Mouse (Mus musculus): ENCODE data around the gene Slc12a4. TPM values are rescaled to one million over a fixed set of nuclear protein-coding genes. Genes with fewer than 3 reads are reported as not detected.
A peak's percentile ranks its signal among the peaks of the same experiment; 100 is the strongest.
"Not testable (repeated sequence)": the region's sequence is repeated elsewhere in the genome, so short reads cannot be mapped to it uniquely, and the experiment has no call there.

Slc12a4 gene
- total RNA-seq (2022) = 10 to 100 TPM; 19.4 to 24.7 (median 22.1) TPM

DNA sequence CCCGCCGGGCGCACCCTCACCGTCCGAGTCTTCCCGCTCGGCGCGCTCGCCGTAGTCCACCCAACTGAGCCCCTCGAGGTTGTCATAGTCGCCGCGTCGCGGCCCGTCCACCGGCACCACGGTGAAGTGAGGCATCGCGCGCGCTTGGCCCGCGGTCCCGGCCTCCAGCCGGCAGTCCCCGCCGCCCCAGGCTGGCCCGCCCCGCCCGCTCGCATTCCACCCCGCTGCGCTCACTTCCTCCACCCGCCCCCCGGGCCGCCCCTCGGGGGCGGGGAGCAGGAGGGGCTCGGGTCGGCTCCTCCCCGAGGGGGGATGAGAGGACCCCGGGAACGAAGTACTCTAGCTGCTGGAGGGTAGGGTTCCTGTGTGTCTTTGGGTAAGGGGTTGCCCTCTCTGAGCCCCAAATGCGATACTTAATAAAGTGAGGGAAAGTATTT, at the start of gene Slc12a4:
Slc12a4 (minus strand) TSS at position 193 of the 437 bp plus-strand sequence.
- no peak for DNase-seq (ENCODE audit: low spot score in 2 of 2)

DNA sequence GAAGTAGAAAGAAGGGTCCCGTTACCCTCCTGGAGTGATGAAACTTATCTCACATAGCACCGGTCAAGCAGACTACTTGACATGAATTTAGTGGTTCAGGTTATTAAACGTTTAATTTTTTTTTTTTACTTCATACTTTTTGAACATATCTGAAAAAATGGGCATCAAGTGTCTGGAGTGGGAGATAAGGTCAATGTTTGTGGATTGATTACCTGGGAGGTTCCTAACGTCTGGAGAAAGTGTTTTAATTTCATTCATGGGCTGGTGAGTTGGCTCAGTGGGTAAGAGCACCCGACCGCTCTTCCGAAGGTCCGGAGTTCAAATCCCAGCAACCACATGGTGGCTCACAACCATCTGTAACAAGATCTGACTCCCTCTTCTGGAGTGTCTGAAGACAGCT, 46.3 kb upstream of the Slc12a4 start:
- DNase-seq (ENCODE audit: low spot score in 2 of 2) = not testable (repeated sequence)

DNA sequence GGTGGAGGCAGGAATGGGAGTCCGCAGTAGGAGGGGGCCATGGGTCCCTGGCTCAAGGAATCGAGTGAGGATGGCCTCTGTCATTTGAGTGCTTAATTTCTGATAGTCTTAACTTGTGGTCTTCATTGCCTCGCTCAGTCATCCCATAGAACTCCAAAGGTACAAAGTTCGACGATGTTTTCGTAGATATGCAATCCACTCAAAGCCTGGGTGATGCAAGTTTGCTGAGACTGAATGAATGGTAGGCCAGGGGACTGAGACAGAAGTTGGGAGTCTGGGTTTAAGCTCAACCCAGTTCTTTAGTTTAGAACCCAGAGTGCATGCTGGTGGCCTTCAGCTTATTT, 45.7 kb upstream of the Slc12a4 start, which contains the start of gene Ddx28:
Ddx28 (minus strand) TSS at position 240 of the 344 bp plus-strand sequence.
- DNase-seq (ENCODE audit: low spot score in 2 of 2) = no peak

DNA sequence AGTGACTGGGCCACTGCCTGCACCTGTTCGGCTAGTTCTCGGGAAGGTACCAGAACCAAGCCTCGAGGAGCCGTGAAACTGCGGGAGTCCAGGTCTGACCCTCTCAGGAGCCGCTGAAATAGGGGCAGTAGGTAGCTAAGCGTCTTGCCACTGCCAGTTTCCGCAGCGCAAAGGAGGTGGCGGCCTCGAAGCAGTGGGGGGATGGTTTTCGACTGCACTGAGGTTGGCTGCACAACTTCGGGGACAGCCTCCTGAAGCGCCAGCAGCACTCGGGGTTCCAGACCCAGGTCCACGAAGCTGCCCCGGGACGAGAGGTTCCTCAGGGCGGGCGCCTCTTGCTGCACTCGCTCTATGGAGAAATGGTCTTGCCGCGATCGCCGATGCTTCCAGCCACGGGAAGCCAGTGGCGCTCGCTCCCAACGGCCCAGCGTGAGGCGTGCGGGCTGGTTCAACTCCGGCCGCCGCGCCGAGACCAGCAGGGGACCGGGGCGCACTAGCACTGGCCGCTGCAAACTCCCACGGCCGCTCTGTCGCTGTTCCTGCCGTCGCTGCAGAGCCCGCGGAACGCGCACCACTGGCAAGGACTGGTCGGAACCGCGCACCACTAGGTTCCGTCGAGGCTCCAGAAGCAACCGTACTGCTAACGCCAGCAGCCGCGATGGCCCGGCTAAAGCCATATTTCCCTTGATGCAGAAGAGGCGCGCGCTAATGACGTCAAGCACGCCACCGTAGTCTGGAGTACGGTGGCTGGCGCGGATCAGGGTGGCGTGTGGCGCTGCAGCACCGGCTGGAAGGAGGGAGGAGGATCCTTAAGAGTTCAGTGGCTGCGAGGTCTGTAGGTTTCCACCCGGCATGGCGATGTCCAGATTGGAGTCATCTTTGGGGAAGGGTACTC, 45.1 kb upstream of the Slc12a4 start:
- DNase-seq (ENCODE audit: low spot score in 2 of 2) = peak; percentile 88 to 92

DNA sequence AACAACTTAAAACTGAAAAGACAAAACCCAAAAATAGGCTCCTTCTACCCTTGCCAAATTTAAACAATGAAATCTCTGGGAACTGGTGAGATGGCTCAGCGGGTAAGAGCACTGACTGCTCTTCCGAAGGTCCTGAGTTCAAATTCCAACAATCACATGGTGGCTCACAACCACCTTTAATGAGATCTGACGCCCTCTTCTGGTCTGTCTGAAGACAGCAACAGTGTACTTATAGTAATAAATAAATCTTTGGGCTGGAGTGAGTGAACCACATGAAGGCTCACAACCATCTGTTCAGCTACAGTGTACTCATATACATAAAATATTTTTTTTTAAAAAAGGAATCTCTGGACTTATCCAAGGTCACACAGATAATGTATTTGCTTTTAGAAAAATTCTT, 42.0 kb upstream of the Slc12a4 start:
- DNase-seq (ENCODE audit: low spot score in 2 of 2) = not testable (repeated sequence)

DNA sequence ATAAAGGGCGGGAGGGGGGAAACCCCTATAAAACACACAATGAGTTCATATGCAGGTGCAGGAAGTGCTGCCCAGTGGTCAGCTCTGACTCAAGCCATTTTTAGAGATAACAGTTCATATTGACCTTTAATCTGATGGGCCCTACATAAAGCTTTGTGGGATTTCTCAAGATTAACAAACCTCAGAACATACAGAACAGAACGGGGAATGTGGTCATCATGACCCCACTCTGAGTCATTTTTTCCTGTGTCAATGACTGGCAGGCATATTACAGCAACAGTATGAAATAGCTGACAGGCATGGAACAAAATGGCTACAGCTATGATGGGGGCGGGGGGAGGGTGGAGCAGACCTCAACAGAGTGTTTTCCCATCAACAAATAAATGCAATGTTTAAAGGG, 41.2 kb upstream of the Slc12a4 start:
- no peak for DNase-seq (ENCODE audit: low spot score in 2 of 2)

DNA sequence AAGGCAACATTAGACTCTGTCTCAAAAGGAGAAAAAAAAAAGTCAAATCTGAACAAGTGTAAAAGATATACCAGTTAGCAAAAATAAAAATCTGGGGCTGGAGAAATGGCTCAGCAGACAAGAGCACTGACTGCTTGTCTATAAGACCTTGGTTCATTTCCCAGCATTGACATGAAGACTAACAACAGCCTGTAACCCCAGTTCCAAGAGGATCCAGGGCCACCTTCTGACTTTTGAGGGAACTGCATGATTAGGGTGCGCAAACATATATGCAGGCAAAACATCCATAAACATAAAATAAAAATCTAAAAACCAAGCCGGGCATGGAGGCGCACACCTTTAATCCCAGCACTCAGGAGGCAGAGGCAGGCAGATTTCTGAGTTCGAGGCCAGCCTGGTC, 40.5 kb upstream of the Slc12a4 start:
- no peak for DNase-seq (ENCODE audit: low spot score in 2 of 2)

DNA sequence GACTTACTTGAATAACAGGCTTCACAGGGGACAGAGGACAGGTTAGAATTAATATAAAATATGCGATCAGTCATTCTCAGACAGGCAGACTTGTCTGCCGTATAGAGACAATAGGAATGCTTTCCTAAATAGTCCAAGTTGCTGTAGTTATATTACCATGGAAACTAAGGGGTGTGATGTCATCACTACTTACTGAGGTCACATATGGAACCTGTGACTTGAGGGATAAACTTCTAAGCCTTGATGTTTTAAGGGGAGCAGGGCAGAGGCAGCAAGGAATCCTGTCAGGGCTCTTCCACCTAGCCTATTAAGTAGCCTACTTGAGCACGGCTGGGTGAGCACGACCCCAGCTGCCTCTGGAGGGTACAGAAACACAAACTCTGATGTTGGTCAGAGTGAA, 40.0 kb upstream of the Slc12a4 start, which contains the start of gene Dpep2nb:
Dpep2nb (minus strand) TSS at position 101 of the 400 bp plus-strand sequence.
- DNase-seq (ENCODE audit: low spot score in 2 of 2) = no peak

DNA sequence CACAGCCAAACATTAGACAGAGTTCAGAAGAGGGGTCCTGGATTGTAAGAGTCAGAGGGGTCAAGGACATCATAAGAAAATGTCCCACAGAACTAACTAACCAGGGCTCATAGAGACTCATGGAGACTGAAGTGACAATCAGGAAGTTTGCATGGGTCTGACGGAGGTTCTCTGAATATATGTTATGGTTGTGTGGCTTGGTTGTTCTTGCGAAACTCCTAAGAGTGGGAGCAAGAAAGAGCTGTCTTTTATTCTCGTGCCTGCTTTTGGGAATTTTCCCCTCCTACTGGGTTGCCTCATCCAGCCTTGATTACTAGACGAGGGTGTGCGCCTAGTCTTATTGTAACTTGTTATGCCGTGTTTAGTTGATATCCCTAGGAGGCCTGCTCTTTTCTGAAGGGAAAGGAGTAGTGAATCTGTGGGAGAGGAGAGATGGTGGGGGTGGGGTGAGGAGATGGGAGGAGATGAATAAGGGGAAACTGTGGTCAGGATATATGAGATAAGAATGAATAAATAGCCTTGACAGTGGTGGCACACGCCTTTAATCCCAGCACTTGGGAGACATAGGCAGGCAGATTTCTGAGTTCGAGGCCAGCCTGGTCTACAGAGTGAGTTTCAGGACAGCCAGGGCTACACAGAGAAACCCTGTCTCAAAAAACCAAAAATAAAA, 38.8 kb upstream of the Slc12a4 start:
- no peak for DNase-seq (ENCODE audit: low spot score in 2 of 2)

DNA sequence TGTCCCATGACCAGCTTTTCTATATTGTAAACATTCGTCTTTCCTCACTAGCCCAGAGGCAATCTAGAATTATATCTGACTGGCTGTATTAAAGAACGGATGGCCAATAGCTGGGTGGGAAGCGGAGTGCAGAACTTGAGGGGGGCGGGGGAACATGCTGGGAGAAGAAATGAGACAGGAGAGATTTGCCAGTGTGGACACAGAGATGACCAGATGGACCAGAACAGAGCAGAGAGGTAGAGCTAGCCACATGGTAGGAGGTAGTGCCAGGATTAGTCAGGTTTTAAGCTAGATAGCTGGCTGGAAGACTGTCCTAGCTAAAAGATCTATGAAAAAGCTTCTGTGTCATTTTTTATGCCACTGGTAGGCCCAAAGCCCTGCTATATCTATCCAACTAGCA, 36.0 kb upstream of the Slc12a4 start:
- DNase-seq (ENCODE audit: low spot score in 2 of 2) = no peak

DNA sequence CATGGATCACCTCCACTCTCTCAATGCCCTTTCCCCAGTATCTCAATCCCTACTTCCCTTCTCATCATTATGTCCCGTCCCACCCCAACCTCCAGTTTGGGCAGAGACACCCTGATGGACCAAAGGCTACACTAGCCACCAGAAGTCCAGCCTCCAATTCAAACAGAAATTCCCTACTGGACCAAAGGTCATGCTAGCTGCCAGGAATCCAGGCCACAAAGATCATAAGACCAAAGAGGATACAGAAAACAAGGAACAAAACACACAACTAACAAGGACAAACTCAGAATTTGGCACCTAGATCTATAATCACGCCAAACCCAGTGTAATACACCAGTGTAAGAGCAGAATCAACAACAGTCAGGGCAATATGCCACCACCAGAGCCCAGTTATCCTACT, 33.1 kb upstream of the Slc12a4 start:
- DNase-seq (ENCODE audit: low spot score in 2 of 2) = no peak

DNA sequence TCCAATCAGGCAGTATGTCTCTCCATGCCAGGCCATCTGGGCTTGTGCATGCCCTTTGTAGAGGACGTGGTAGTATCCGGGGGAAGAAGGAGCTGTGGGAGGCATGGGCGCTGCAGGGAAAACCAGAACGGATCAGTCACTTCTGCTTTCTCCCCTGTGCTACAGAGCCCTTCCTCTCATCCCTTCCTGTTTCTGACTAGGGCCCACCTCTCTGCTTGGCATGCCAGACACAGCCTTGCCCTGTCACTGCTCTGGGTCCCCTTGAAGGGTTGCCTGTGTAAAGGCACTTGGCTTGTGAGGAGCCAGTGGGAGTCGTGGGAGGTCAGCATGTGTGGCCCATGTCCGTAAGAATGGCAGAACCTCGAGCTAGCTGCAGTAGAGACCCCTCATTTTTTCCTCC, 30.5 kb upstream of the Slc12a4 start:
- no peak for DNase-seq (ENCODE audit: low spot score in 2 of 2)

DNA sequence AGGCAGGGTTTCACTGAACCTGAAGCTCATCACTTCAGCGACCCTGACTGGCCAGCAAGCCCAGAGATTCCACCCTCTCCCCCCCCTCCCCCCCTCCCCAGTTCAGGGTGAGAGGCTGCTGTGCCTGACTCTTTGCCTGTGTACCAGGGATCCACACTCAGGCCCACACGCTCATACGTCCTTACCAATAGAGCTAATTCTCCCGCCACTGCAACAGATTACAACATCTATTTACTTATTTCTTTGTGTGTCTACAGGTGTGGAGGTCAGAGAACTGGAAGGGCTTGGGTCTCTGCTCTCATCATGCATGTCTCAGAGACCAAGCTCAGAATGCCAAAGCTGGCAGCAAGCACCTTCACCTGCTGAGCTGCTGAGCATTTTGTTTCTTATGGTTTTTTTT, 27.3 kb upstream of the Slc12a4 start:
- no peak for DNase-seq (ENCODE audit: low spot score in 2 of 2)

DNA sequence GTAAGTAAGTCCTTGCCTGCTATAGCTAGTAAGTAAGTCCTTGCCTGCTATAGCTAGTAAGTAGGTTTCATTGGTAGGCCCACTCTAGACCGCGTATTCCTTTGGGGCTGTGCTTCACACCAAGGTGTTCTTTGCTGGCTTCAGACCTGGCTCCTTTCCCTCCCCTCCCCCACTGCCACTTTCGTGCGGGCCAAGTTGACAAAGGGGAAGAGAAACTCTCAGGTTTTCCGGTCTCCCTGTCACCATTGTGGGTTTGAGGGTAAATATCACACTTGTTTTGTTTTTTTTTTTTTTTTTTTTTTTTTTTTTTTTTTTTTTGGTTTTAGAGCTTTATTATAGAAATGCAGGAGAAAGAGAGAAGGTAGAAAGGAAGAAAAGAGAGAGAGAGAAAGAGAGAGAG, 26.6 kb upstream of the Slc12a4 start:
- DNase-seq (ENCODE audit: low spot score in 2 of 2) = no peak

DNA sequence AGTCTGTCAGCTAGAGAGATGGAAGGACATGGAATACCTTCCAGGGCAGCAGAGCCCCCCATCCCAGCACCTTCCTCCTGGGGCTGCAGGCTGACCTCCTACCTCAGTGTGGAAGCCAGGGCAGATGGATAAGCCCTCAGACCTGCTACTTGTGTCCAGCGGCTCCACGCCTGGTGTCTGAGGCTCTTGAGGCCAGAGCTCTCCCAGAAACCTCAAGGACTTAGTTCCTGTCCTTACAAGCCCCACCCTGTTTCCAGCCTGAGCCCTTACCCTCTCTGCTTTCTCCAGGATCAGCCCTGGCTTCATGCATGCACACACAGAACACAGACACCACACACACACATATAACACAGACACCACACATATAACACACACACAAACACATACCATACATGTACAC, 25.6 kb upstream of the Slc12a4 start:
- no peak for DNase-seq (ENCODE audit: low spot score in 2 of 2)

DNA sequence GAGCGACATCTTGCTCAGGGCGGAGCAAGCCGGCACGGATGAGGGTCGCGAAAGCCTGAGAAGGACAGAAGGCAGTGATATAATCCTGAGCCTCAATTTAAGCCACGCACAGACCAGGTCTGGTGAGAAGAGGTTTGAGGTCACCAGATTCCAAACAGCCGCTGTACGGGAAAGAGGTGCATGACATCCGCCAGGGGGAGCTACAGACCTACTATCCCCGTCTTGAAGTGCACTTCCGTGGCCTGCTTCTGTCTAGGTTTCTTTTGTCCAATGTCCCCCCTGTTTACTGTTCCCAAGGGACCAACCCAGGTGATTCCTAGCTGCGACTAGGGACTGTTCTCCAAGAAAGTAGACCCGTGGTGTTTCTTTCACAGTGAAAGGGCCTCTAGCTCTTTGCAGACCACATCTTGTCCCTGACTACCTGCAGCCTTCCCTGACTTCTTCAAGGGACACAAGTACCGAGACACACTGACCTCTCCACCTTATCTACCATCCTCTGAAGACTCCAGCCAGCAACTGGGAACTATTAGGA, 25.0 kb upstream of the Slc12a4 start, which contains the start of gene Dus2:
Dus2 (plus strand) TSS at position 482 of the 532 bp plus-strand sequence.
- DNase-seq (ENCODE audit: low spot score in 2 of 2) = peak; percentile 37 to 65

DNA sequence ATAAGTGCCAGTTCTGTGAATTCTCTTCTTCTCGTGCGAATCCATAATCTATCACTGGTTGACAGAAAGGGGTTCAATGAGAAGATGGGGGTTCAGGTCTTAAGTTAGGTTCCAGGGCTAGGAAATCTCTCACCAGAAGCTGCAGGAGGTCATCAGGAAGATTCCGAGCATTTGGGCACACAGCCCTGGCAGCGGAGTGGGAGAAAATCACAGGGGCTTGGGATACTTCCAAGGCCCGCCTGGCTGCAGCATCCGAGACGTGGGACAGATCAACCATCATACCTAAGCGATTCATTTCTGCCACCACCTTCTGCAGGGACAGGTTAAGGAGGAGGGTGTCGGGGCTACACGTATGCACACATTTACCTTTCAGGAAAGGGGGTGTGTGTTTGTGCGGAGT, 22.6 kb upstream of the Slc12a4 start:
- no peak for DNase-seq (ENCODE audit: low spot score in 2 of 2)

DNA sequence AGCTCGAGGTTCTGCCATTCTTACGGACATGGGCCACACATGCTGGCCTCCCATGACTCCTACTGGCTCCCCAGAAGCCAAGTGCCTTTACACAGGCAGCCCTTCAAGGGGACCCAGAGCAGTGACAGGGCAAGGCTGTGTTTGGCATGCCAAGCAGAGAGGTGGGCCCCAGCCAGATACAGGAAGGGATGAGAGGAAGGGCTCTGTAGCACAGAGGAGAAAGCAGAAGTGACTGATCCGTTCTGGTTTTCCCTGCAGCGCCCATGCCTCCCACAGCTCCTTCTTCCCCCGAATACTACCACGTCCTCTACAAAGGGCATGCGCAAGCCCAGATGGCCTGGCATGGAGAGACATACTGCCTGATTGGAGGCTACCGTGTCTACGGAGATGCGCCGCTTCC, 17.5 kb upstream of the Slc12a4 start:
- DNase-seq (ENCODE audit: low spot score in 2 of 2) = not testable (repeated sequence)

DNA sequence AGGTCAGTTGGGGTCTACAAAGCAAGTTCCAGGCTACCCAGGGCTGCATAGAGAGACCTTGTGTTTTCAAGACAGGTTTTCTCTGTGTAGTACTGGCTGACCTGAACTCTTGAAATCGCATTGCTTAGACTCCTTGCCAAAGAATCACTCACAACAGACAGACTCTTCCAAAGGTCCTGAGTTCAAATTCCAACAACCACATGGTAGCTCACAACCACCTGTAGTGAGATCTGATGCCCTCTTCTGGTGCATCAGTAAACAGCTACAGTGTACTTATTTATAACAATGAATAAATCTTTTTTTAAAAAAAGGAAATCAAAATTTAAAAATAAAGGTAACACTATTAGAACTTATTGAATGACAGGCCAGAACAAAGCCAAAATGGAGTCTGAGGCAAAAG, 15.2 kb upstream of the Slc12a4 start:
- DNase-seq (ENCODE audit: low spot score in 2 of 2) = no peak

DNA sequence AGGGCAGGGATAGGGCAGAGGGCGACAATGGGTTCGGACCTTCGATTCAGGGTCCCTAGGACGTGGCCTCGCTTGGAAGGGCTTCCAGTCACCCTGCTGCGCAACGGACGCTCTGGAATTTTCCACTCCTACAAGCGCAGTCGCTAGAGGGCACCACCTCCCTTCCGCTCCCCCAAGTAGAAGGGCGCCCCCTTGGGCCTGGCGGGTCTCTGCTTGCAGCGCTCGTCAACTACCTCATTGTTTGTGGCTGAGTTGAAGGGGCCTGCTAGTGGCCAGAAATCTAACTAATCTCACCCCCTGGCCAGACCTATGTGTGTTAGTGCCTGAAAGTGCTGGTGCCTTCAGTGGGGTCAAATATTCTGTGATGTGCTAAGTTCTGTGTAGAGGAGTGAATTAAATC, 13.4 kb upstream of the Slc12a4 start, which contains the start of gene Dpep3:
Dpep3 (minus strand) TSS at position 105 of the 400 bp plus-strand sequence.
- DNase-seq (ENCODE audit: low spot score in 2 of 2) = no peak

DNA sequence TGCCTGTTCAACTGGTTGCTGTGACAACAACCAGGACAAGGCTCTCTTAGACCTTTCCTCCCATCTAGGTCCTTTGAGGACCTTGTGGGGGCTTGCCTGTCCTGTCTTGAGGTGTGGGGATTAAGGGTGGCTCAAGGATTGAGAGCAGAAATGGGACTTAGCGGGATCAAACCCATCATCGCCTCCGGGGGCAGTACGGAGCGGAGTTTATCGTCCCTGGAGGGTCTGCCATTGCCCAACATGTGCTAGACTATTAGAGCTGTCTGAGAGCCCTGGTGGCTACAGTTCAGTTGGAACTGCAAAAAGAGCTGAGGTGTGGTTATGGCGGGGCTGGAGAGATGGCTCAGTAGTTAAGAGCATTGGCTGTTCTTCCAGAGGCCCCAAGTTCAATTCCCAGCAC, 9.5 kb upstream of the Slc12a4 start:
- DNase-seq (ENCODE audit: low spot score in 2 of 2) = no peak
